Mouse (Mus musculus): ENCODE results near the gene Cep295nl. TPM values are rescaled to one million over a fixed set of nuclear protein-coding genes. Genes with fewer than 3 reads are reported as not detected.
"Not testable (repeated sequence)": the region's sequence is repeated elsewhere in the genome, so short reads cannot be mapped to it uniquely, and the experiment has no call there.

Cep295nl gene
- polyA plus RNA-seq, 1 experiment from 2014 or later = 0.39 TPM

GRCm38 (mm10) chr11:118321500-118321899 is 20.8 kb downstream of the Cep295nl start:
- Histone ChIP-seq H3K9ac (ENCODE audit: low read length) (no peak overlapping the region), H3K36me3 (ENCODE audit: control insufficient read depth, insufficient read depth, low read length) (peaks cover 4% of the 10 kb centered on the region; the same call in 1 of the 2 replicates), H3K27me3 (ENCODE audit: control insufficient read depth, insufficient read depth, low read depth, low read length) (no peaks in the 10 kb centered on the region), H3K4me1 (replicated peaks; ENCODE audit: control insufficient read depth, insufficient read depth, low read length) (0 out of 2 replicates have a peak, but pooled peaks cover 3% of the 10 kb centered on the region), H3K4me3 (ENCODE audit: low read length) (no peak overlapping the region), H3K9me3 (ENCODE audit: control insufficient read depth, low read length) (no peaks in the 10 kb centered on the region), H3K4me2 (ENCODE audit: low read depth, low read length) (no peak overlapping the region), H3K27ac (ENCODE audit: low read length) (no peak overlapping the region)
- 82% methylated on average over 7 of the region's 7 CpGs for WGBS
- ATAC-seq (ENCODE audit: low read depth) = no peak

GRCm38 (mm10) chr11:118318678-118319077 is 23.6 kb downstream of the Cep295nl start:
- H3K27ac ChIP-seq (ENCODE audit: low read length) = no peak overlapping the region
- 0 out of 2 replicates have a peak, but pooled peaks have one; percentile 26 for ATAC-seq (ENCODE audit: low read depth)
- no peaks in the 10 kb centered on the region for H3K27me3 ChIP-seq (ENCODE audit: control insufficient read depth, insufficient read depth, low read depth, low read length)
- H3K4me3 ChIP-seq (ENCODE audit: low read length) = no peak overlapping the region
- H3K4me2 ChIP-seq (ENCODE audit: low read depth, low read length) = no peak overlapping the region
- peaks cover 8% of the 10 kb centered on the region; the same call in 1 of the 2 replicates for H3K36me3 ChIP-seq (ENCODE audit: control insufficient read depth, insufficient read depth, low read length)
- H3K9ac ChIP-seq (ENCODE audit: low read length) = no peak overlapping the region
- WGBS = 52% methylated on average over 5 of the region's 5 CpGs
- H3K9me3 ChIP-seq (ENCODE audit: control insufficient read depth, low read length) = no peaks in the 10 kb centered on the region
- no peaks in the 10 kb centered on the region for H3K4me1 ChIP-seq (replicated peaks; ENCODE audit: control insufficient read depth, insufficient read depth, low read length)

DNA sequence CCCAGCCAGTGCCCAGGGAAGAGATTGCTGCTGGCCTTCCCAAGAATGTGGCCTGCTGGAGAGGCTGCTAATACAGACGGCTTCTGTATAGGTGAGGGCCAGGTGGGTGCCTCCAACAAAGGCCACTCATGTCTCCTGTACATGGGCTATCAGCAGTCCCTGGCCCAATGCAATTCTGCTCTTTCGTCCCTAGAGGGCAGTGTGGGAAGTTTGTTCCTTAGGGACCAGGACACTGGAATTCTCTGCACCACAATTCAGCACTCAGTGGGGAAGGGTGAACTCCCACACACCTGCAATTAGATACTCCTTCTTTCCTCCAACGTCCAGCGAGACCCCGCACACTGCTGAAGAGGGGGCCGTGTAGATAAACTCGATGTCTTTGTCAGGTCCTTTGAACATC is 25.2 kb downstream of the Cep295nl start:
- peak; percentile 41; the same call in 1 of the 2 replicates for ATAC-seq (ENCODE audit: low read depth)
- no peak overlapping the region for H3K9ac ChIP-seq (ENCODE audit: low read length)
- H3K9me3 ChIP-seq (ENCODE audit: control insufficient read depth, low read length) = no peaks in the 10 kb centered on the region
- H3K27ac ChIP-seq (ENCODE audit: low read length) = no peak overlapping the region
- 22% methylated on average over 7 of the region's 7 CpGs for WGBS
- no peaks in the 10 kb centered on the region for H3K4me1 ChIP-seq (replicated peaks; ENCODE audit: control insufficient read depth, insufficient read depth, low read length)
- no peak overlapping the region for H3K4me2 ChIP-seq (ENCODE audit: low read depth, low read length)
- H3K36me3 ChIP-seq (ENCODE audit: control insufficient read depth, insufficient read depth, low read length) = peaks cover 8% of the 10 kb centered on the region; the same call in 1 of the 2 replicates
- no peaks in the 10 kb centered on the region for H3K27me3 ChIP-seq (ENCODE audit: control insufficient read depth, insufficient read depth, low read depth, low read length)
- H3K4me3 ChIP-seq (ENCODE audit: low read length) = no peak overlapping the region

DNA sequence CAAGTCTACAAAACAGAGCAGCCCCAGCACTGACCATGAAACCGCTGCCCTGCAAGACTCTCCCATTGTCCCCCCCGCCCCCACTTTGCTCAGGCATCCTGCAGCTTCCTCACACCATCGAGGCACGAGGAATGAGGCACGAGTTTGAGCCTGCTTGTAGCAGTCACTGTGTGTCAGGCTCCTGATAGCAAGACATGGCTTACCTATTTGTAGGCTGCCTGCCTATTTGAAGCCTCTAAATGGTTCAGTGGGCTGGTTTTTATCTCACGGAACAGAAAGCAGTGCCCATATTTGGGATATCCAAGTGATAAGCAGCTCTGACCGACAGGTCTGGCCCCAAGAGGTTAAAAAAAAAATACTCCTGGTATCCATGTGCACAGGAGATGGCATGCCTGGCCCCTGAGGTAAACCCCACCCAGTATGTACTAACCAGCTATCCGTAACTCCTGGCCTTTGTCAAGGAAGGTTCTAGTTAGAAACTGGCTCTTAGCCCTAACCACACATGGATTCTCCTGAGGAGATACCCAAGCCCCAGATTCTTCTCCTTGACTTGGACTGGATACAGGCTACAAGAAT is 26.0 kb downstream of the Cep295nl start:
- Histone ChIP-seq H3K9me3 (ENCODE audit: control insufficient read depth, low read length) (no peaks in the 10 kb centered on the region), H3K9ac (ENCODE audit: low read length) (no peak overlapping the region), H3K27me3 (ENCODE audit: control insufficient read depth, insufficient read depth, low read depth, low read length) (no peaks in the 10 kb centered on the region), H3K36me3 (ENCODE audit: control insufficient read depth, insufficient read depth, low read length) (peaks cover 11% of the 10 kb centered on the region), H3K4me2 (ENCODE audit: low read depth, low read length) (no peak overlapping the region), H3K4me1 (replicated peaks; ENCODE audit: control insufficient read depth, insufficient read depth, low read length) (no peaks in the 10 kb centered on the region), H3K4me3 (ENCODE audit: low read length) (no peak overlapping the region), H3K27ac (ENCODE audit: low read length) (no peak overlapping the region)
- ATAC-seq (ENCODE audit: low read depth) = no peak
- WGBS = 77% methylated on average over 8 of the region's 8 CpGs

DNA sequence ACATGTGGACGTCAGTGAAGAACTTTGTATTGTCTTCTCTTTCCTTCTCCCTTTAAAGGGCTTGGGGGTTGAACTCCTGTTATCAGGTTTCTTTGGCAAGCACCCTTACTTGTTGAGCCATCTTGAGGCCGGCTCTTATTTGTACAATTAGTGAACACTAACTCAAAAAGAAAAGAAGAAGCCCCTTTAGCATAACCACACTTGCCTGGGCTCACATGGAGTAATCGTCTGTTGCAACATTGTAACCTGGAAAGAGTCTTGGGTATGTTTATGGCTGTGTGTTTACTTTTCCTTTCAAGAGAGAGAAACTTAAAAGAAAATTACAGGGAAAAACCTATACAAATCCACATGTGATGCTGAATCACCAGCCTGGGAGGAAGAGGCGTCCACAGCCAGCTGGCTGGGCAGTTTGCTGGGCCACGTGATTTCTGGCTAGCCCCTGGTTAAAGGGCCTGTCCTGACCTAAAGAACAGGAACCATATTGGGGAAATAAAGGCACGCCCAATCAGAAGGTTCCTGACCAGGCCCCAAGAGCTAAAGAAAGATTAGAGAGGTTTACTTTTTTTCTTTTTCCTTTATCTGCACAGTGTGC is 30.1 kb downstream of the Cep295nl start:
- no peak for ATAC-seq (ENCODE audit: low read depth)
- Histone ChIP-seq H3K4me3 (ENCODE audit: low read length) (no peak overlapping the region), H3K27ac (ENCODE audit: low read length) (no peak overlapping the region), H3K9me3 (ENCODE audit: control insufficient read depth, low read length) (peaks cover 5% of the 10 kb centered on the region; the same call in 1 of the 2 replicates), H3K9ac (ENCODE audit: low read length) (no peak overlapping the region), H3K4me2 (ENCODE audit: low read depth, low read length) (no peak overlapping the region), H3K4me1 (replicated peaks; ENCODE audit: control insufficient read depth, insufficient read depth, low read length) (no peaks in the 10 kb centered on the region), H3K27me3 (ENCODE audit: control insufficient read depth, insufficient read depth, low read depth, low read length) (no peaks in the 10 kb centered on the region), H3K36me3 (ENCODE audit: control insufficient read depth, insufficient read depth, low read length) (peaks cover 29% of the 10 kb centered on the region)
- 61% methylated on average over 6 of the region's 6 CpGs for WGBS

DNA sequence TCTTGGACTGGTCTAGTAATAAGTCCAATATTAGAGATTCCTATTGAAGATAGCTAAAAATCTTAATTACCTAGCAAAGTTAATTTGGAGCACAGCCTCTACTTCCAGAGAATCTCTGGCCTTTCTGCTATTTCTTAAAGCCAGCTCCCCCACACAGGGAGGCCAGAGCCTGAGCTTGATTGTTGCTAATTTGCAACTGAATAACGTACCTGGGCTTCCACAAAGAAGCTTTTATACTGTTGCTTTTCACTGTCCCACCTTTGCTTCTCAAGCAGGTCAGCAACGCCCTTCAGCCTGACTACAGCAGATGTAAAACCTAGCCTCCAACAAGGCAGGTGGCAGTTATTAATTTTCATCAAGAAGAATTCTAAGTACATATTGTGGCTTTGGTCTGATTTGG is 34.3 kb downstream of the Cep295nl start:
- 87% methylated on average over 2 of the region's 2 CpGs for WGBS
- not testable (repeated sequence) for H3K4me1 ChIP-seq (replicated peaks; ENCODE audit: control insufficient read depth, insufficient read depth, low read length); H3K4me2 ChIP-seq (ENCODE audit: low read depth, low read length); H3K27ac ChIP-seq (ENCODE audit: low read length); H3K4me3 ChIP-seq (ENCODE audit: low read length); H3K9ac ChIP-seq (ENCODE audit: low read length); H3K9me3 ChIP-seq (ENCODE audit: control insufficient read depth, low read length); ATAC-seq (ENCODE audit: low read depth); H3K27me3 ChIP-seq (ENCODE audit: control insufficient read depth, insufficient read depth, low read depth, low read length)
- peaks cover 25% of the 10 kb centered on the region for H3K36me3 ChIP-seq (ENCODE audit: control insufficient read depth, insufficient read depth, low read length)

- ATAC-seq (ENCODE audit: low read depth); H3K27ac ChIP-seq (ENCODE audit: low read length); H3K9me3 ChIP-seq (ENCODE audit: control insufficient read depth, low read length); H3K36me3 ChIP-seq (ENCODE audit: control insufficient read depth, insufficient read depth, low read length); H3K4me2 ChIP-seq (ENCODE audit: low read depth, low read length); H3K9ac ChIP-seq (ENCODE audit: low read length); H3K4me3 ChIP-seq (ENCODE audit: low read length); H3K4me1 ChIP-seq (replicated peaks; ENCODE audit: control insufficient read depth, insufficient read depth, low read length); H3K27me3 ChIP-seq (ENCODE audit: control insufficient read depth, insufficient read depth, low read depth, low read length): not testable (repeated sequence)
- 86% methylated on average over 4 of the region's 4 CpGs for WGBS
Measured at GRCm38 (mm10) chr11:118303959-118304358, 38.3 kb downstream of the Cep295nl start.

GRCm38 (mm10) chr11:118298810-118299209 is 43.5 kb downstream of the Cep295nl start:
- peak; percentile 52; the same call in 1 of the 2 replicates for ATAC-seq (ENCODE audit: low read depth)
- Histone ChIP-seq H3K4me3 (ENCODE audit: low read length) (no peak overlapping the region), H3K4me2 (ENCODE audit: low read depth, low read length) (no peak overlapping the region), H3K9me3 (ENCODE audit: control insufficient read depth, low read length) (no peaks in the 10 kb centered on the region), H3K36me3 (ENCODE audit: control insufficient read depth, insufficient read depth, low read length) (no peaks in the 10 kb centered on the region; the same call in 1 of the 2 replicates), H3K27me3 (ENCODE audit: control insufficient read depth, insufficient read depth, low read depth, low read length) (no peaks in the 10 kb centered on the region), H3K27ac (ENCODE audit: low read length) (no peak overlapping the region), H3K9ac (ENCODE audit: low read length) (no peak overlapping the region), H3K4me1 (replicated peaks; ENCODE audit: control insufficient read depth, insufficient read depth, low read length) (no peaks in the 10 kb centered on the region)
- 68% methylated on average over 2 of the region's 2 CpGs for WGBS

- Histone ChIP-seq H3K4me1 (replicated peaks; ENCODE audit: control insufficient read depth, insufficient read depth, low read length) (no peaks in the 10 kb centered on the region), H3K4me2 (ENCODE audit: low read depth, low read length) (no peak overlapping the region), H3K4me3 (ENCODE audit: low read length) (no peak overlapping the region), H3K9ac (ENCODE audit: low read length) (no peak overlapping the region), H3K9me3 (ENCODE audit: control insufficient read depth, low read length) (no peaks in the 10 kb centered on the region), H3K27ac (ENCODE audit: low read length) (no peak overlapping the region), H3K27me3 (ENCODE audit: control insufficient read depth, insufficient read depth, low read depth, low read length) (no peaks in the 10 kb centered on the region), H3K36me3 (ENCODE audit: control insufficient read depth, insufficient read depth, low read length) (no peaks in the 10 kb centered on the region; the same call in 1 of the 2 replicates)
- 82% methylated on average over 3 of the region's 3 CpGs for WGBS
- no peak for ATAC-seq (ENCODE audit: low read depth)
Measured at GRCm38 (mm10) chr11:118297967-118298366, 44.3 kb downstream of the Cep295nl start.

All from lung, embryonic 16.5 days (tissue).